Mouse (Mus musculus): ENCODE measurements around the gene Tspan10. TPM values are rescaled to one million over a fixed set of nuclear protein-coding genes. Genes with fewer than 3 reads are reported as not detected.
"Not testable (repeated sequence)": the region's sequence is repeated elsewhere in the genome, so short reads cannot be mapped to it uniquely, and the experiment has no call there.

The Tspan10 gene
- 0.14 TPM in 1 of 2 replicates, not detected in the other for polyA plus RNA-seq (2015; fragmentation: Nextera tagmentation; extraction: Ambion mirVana)

DNA sequence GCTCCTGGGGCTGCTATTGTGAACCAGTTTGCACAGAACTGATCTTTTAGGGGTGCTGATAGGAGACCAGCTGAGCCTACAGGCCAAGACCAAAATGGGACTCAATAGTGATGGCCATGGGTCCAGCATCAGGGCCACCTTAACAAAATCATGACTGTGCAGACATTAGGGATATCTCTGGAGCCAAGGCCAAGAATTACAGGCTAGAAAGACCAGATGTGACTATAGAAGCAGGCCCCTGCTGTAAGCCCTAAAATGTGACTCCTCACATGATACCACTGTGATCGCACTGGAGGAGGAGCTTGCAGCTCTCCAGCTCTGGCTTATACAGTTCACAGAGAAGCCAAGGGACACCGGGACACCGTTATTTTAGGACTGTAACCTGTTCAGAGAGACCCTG is at the start of gene Tspan10:
Gene Tspan10 (plus strand): TSS at position 301 of the 400 bp plus-strand sequence.
- WGBS = 88% methylated on average over 3 of the region's 3 CpGs
- Histone ChIP-seq H3K27ac (no peak within 1 kb of the TSS), H3K4me1 (no peaks in the 10 kb centered on the region), H3K36me3 (no peaks in the 10 kb centered on the region), H3K27me3 (no peaks in the 10 kb centered on the region), H3K9ac (no peak within 1 kb of the TSS), H3K4me2 (replicated peaks) (no peak within 1 kb of the TSS), H3K4me3 (no peak within 1 kb of the TSS), H3K9me3 (no peaks in the 10 kb centered on the region)
- ATAC-seq (ENCODE audit: low FRiP score, low read depth) = no peak

DNA sequence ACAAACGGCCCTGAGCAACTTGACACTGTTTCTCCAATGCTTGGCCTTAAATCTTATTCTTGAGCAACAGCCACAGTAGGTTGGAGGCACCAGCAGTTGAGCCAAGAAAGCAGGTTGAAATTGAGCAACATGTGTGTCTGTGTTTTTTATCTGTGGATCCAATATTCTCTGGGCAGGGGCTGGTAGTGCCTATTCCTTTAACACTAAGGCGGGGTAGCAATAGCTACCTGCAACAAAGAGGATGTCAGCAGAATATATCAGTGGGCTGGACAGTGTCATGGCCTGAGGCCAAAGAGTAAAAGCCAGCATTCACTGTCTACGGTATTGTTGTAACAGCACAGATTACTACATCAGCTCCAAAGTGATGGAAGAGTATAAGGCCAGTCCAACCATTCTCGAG is 46.8 kb upstream of the Tspan10 start:
- peaks cover 83% of the 10 kb centered on the region for H3K36me3 ChIP-seq
- 84% methylated on average over 4 of the region's 4 CpGs for WGBS
- H3K27me3 ChIP-seq = no peaks in the 10 kb centered on the region
- H3K27ac ChIP-seq = no peak overlapping the region
- peaks cover 8% of the 10 kb centered on the region for H3K4me1 ChIP-seq
- no peak for ATAC-seq (ENCODE audit: low FRiP score, low read depth)
- no peak overlapping the region for H3K4me2 ChIP-seq (replicated peaks)
- no peaks in the 10 kb centered on the region for H3K9me3 ChIP-seq
- H3K4me3 ChIP-seq = no peak overlapping the region
- H3K9ac ChIP-seq = no peak overlapping the region

DNA sequence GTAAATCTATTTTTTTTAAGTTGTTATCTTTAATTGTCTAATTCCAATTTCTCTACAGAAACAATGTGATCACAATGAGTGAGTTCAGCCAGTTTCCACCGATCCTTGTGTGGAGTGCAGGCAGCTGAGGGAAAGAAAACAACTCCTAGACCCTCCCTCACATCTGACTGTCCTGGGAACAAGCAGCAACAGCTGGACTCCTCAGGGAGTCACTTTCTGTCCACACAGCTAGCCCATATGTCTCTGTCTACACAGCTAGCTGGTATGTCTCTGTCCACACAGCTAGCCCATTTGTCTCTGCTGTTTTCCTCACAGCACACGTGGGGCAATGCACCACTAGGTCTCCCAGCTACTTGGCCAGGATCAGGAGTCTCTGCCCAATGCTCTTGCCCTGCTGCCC is 44.8 kb upstream of the Tspan10 start:
- Histone ChIP-seq H3K4me2 (replicated peaks) (no peak overlapping the region), H3K27me3 (no peaks in the 10 kb centered on the region), H3K9ac (no peak overlapping the region), H3K4me1 (peaks cover 2% of the 10 kb centered on the region), H3K9me3 (no peaks in the 10 kb centered on the region), H3K36me3 (peaks cover 87% of the 10 kb centered on the region), H3K27ac (no peak overlapping the region), H3K4me3 (no peak overlapping the region)
- WGBS = 86% methylated on average over 2 of the region's 2 CpGs
- ATAC-seq (ENCODE audit: low FRiP score, low read depth) = no peak

DNA sequence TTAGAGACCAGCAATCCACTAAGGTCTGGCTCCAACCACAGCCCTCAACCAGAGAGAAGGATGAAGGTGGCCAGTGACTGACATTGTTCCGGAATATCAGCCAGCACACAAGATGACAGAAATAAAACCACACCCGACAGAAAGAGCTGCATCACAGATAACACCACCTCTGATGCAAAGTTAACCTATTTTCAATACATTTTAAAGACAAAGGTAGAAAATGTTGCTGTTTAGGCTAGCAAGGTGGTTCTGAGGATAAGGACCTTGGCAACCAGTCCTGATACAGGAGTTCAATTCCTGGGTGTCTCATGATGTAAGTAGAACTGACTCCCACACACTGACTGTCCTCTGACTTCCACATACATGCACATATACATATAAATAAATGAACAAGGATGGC is 43.1 kb upstream of the Tspan10 start:
- no peak overlapping the region for H3K9ac ChIP-seq
- WGBS = 87% methylated on average over 2 of the region's 2 CpGs
- no peak for ATAC-seq (ENCODE audit: low FRiP score, low read depth)

DNA sequence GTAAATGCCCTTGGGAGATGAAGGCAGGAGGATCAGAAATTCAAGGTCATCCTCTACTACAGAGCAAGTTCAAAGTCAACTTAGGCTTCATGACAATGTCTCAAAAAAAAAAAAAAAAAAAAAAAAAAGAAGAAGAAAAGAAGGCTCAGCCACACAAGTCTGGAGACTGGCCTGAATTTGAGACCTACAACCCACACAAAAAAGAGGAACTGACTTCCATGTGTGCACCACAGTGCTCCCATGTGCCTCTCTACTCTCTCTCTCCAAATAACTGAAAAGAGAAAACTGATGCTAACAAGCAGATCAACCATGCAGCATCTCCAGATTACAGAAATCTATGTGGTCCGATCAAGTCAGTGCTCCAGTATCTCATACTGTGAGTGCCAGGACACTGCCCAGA is 37.6 kb upstream of the Tspan10 start:
- Histone ChIP-seq H3K4me3 (no peak overlapping the region), H3K4me2 (replicated peaks) (no peak overlapping the region), H3K27me3 (no peaks in the 10 kb centered on the region), H3K27ac (no peak overlapping the region), H3K9ac (no peak overlapping the region), H3K9me3 (no peaks in the 10 kb centered on the region), H3K36me3 (peaks cover 95% of the 10 kb centered on the region), H3K4me1 (no peaks in the 10 kb centered on the region)
- ATAC-seq (ENCODE audit: low FRiP score, low read depth) = no peak
- whole genome bisulfite sequencing = 91% methylated on average over 1 of the region's 1 CpGs

More for the DNA sequence above, 43.1 kb upstream of the Tspan10 start:
- Histone ChIP-seq H3K4me2 (replicated peaks) (no peak overlapping the region), H3K4me1 (no peaks in the 10 kb centered on the region), H3K4me3 (no peak overlapping the region), H3K27ac (no peak overlapping the region), H3K27me3 (no peaks in the 10 kb centered on the region), H3K9me3 (no peaks in the 10 kb centered on the region), H3K36me3 (peaks cover 87% of the 10 kb centered on the region)

DNA sequence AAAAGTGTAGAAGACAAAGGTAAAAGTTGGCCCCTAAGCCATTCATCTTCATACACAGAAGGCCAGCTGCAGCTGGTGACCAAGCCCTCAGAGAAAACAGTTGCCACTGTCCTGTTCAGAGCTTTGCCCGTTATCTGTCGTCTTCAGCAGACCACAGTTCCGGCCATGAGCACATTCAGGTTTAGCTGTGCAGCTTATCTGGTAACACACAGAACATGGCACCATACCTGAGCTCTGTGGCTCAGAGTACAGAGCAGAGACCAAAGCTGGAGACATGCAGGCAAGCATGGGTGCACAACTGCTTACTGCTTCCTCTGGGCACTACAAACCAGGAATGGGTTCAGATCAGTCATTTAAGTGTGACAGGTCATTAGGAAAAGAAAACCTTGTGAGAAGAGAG is 36.6 kb upstream of the Tspan10 start:
- H3K27ac ChIP-seq = no peak overlapping the region
- H3K4me3 ChIP-seq = no peak overlapping the region
- no peak for ATAC-seq (ENCODE audit: low FRiP score, low read depth)
- H3K4me2 ChIP-seq (replicated peaks) = no peak overlapping the region
- H3K4me1 ChIP-seq = no peaks in the 10 kb centered on the region
- no peak overlapping the region for H3K9ac ChIP-seq
- 90% methylated on average over 3 of the region's 3 CpGs for WGBS
- H3K36me3 ChIP-seq = peaks cover 95% of the 10 kb centered on the region
- no peaks in the 10 kb centered on the region for H3K9me3 ChIP-seq
- no peaks in the 10 kb centered on the region for H3K27me3 ChIP-seq

DNA sequence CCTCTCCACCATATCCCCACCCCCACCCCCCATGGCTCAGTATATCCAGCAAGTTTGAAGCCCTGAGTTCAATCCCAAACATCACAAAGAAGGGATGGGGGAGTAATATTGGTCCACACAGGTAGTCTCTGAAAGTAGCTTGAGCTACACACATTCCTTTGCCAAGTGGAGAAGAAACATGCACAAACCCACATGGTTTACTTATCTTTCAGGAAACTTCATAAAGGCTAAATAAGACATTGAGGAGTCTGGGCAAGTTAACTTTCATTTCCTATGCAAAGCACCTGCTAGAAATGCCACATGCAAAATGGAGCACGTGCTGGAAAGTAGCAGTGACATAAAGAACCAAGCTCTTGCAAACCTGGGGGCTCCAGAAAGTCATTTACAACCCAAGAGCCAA is 36.0 kb upstream of the Tspan10 start:
- no peaks in the 10 kb centered on the region for H3K27me3 ChIP-seq
- no peaks in the 10 kb centered on the region for H3K9me3 ChIP-seq
- no peak overlapping the region for H3K4me3 ChIP-seq
- no peaks in the 10 kb centered on the region for H3K4me1 ChIP-seq
- no peak for ATAC-seq (ENCODE audit: low FRiP score, low read depth)
- no peak overlapping the region for H3K27ac ChIP-seq
- H3K4me2 ChIP-seq (replicated peaks) = no peak overlapping the region
- 89% methylated on average over 1 of the region's 1 CpGs for WGBS
- peaks cover 95% of the 10 kb centered on the region for H3K36me3 ChIP-seq
- no peak overlapping the region for H3K9ac ChIP-seq

DNA sequence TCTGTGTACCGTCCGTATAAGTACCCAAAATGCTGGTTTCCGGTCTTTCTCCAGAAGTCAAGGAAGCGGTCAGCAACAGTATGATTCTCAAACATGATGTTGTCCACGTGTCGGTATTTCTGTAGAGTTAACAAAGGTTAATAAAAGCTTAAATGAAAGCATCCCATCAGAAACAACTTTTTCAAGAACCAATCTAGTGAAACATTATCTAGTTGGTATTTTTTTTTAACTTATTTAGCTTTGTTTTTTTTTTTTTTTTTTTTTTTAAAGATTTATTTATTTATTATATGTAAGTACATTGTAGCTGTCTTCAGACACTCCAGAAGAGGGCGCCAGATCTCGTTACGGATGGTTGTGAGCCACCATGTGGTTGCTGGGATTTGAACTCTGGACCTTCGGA is 28.8 kb upstream of the Tspan10 start:
- 95% methylated on average over 8 of the region's 10 CpGs for WGBS
- peaks cover 89% of the 10 kb centered on the region for H3K36me3 ChIP-seq
- not testable (repeated sequence) for H3K9ac ChIP-seq; H3K27ac ChIP-seq; H3K27me3 ChIP-seq; H3K4me2 ChIP-seq (replicated peaks); H3K4me1 ChIP-seq; H3K4me3 ChIP-seq; H3K9me3 ChIP-seq; ATAC-seq (ENCODE audit: low FRiP score, low read depth)

DNA sequence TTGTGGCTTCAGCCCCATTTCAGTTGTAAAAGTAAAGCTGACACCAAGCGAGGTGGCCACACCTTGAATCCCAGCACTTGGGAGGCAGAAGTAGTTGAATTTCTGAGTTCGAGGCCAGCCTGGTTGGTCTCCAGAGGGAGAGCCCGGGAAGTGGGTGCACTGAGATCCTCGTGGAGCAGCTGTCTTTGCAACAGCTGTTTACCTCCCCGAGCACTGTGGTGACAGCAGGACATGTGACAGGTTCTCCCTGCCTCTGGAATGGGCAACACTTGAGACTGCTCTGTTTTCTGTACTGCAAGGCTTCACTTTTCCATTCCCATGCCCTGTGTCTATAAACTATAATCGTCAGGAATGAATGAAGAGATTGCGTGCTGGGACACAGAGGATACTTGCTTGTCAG is 24.6 kb upstream of the Tspan10 start:
- Histone ChIP-seq H3K27ac (no peak overlapping the region), H3K4me2 (replicated peaks) (no peak overlapping the region), H3K27me3 (no peaks in the 10 kb centered on the region), H3K4me3 (no peak overlapping the region), H3K9me3 (no peaks in the 10 kb centered on the region), H3K9ac (no peak overlapping the region; the same call in 1 of the 2 replicates), H3K4me1 (peaks cover 8% of the 10 kb centered on the region), H3K36me3 (peaks cover 86% of the 10 kb centered on the region)
- WGBS = 88% methylated on average over 7 of the region's 7 CpGs
- ATAC-seq (ENCODE audit: low FRiP score, low read depth) = no peak

DNA sequence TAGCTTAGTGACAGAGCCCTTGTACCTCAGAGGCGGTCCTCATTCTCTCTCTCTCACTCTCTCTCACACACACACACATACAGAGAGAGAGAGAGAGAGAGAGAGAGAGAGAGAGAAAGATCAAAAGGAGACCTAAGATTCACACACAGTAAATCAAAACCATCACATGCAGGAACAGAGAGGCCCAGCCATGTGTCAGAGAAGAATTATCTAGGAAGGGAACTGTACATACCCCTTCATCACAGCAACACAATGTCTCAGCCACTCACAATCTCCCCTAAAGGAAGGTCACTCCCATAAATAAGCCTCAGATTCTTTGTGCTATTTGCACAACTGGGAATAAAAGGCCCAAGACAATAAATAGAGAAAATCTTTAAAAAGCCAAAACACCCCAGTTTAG is 23.9 kb upstream of the Tspan10 start:
- Histone ChIP-seq H3K4me2 (replicated peaks) (no peak overlapping the region), H3K36me3 (peaks cover 85% of the 10 kb centered on the region), H3K27me3 (no peaks in the 10 kb centered on the region), H3K4me3 (no peak overlapping the region), H3K9ac (no peak overlapping the region), H3K9me3 (no peaks in the 10 kb centered on the region), H3K4me1 (peaks cover 15% of the 10 kb centered on the region), H3K27ac (no peak overlapping the region)
- no peak for ATAC-seq (ENCODE audit: low FRiP score, low read depth)
- WGBS = 70% methylated on average over 1 of the region's 1 CpGs

DNA sequence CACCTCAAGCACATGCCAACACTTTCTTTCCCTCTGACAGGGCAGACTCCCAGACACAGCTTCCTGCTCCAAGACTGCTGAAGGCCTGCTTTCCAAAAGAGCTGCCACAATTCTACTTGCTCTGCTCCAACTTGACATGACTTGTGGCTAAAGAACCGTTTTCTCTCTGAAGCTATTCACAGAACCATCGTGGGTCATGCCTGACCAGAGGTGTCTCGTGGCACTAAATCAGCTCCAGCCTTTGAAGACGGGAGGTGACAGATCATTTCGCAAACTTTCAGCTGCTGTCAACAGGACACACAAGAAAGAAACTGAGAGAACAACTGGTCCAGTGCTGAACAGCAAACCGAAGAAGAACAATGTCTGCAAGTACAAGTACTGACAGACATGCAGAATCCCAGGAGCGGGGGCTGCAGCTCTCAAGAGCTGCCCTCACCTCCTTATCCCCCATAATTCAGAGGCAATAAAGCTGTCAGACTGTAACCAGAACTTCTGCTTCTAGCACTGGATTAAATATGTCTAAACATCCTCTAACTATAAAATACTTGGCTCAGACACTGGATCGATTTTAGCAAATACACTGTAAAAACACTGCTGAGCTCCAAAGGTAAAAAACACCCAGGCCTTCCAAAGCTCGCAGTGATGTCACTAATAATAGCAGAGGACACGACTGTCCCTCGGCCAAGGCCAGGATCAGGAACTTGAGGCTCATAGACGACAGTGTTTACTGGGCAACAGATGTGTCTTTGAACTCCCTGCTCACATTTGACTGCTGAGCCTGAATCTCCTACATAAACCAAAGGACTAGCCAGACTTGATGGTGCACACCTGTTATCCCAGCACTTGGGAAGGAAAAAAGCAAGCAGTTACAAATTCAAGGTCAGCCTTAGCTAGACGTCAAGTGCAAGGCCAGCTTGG is 19.5 kb upstream of the Tspan10 start:
- ATAC-seq (ENCODE audit: low FRiP score, low read depth) = peak; percentile 51; the same call in 1 of the 2 replicates
- WGBS = 48% methylated on average over 13 of the region's 13 CpGs
- Histone ChIP-seq H3K36me3 (peaks cover 85% of the 10 kb centered on the region), H3K4me2 (replicated peaks) (no peak overlapping the region), H3K4me1 (peaks cover 18% of the 10 kb centered on the region), H3K9ac (peak overlapping the region; percentile 19; the same call in 1 of the 2 replicates), H3K4me3 (no peak overlapping the region), H3K27ac (no peak overlapping the region), H3K27me3 (no peaks in the 10 kb centered on the region), H3K9me3 (no peaks in the 10 kb centered on the region)

DNA sequence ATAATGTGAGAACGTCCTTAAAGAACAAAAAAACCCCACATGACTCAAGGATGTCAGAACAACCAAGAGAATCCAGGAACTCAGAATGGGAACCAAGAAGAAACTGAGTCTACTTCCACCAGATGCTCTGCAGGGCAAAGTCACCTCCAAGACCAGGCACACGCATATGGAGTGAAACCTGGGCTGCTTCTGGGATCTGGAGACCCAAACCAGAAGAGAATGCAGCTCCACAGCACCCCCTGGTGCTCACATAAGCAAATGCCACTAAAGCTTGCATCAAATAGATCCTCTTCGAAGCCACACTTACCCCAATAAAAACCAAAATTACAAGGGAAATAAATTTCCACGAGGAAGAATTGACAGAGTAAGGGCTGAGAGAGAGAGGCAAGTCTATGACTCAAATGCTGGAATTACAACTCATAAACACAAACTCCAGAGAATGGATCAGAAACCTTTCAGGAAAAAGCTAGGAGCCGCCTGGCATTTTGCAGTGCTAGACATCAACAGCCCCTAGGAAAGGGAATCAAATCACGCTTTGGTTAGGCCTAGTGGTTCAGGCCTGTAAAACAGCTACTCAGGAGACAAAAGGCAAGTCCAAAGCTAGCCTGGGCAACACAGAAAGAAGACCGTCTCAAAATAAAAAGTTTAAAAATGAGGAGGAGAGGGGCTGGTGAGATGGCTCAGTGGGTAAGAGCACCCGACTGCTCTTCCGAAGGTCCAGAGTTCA is 18.7 kb upstream of the Tspan10 start:
- ATAC-seq (ENCODE audit: low FRiP score, low read depth) = no peak; the same call in 1 of the 2 replicates
- no peaks in the 10 kb centered on the region for H3K9me3 ChIP-seq
- H3K4me3 ChIP-seq = no peak overlapping the region
- H3K27me3 ChIP-seq = no peaks in the 10 kb centered on the region
- peaks cover 18% of the 10 kb centered on the region for H3K4me1 ChIP-seq
- H3K9ac ChIP-seq = no peak overlapping the region
- H3K4me2 ChIP-seq (replicated peaks) = no peak overlapping the region
- WGBS = 58% methylated on average over 9 of the region's 9 CpGs
- H3K27ac ChIP-seq = no peak overlapping the region
- peaks cover 85% of the 10 kb centered on the region for H3K36me3 ChIP-seq
